Mouse (Mus musculus) embryonic facial prominence, embryonic 11.5 days (tissue): ENCODE measurements around the gene Dzip3. TPM values are rescaled to one million over a fixed set of nuclear protein-coding genes. Genes with fewer than 3 reads are reported as not detected.

Experiments
- ATAC-seq: fragments of 200-750 bp; cut with Nextera tagmentation; replicated peaks from 2 replicates; pipeline ENCODE4 v1.8.0; 2017; ENCODE audit warnings: low read depth; ENCODE audit not compliant: insufficient number of reproducible peaks, low FRiP score, low TSS enrichment
- DNase-seq: peaks from one replicate; pipeline ENCODE4 v3.0.0-alpha.2; 2015; ENCODE audit warnings: low spot score
- H3K27ac ChIP-seq: fragments of 300-500 bp; sonication (generic); replicated peaks from 2 replicates; pipeline ENCODE4 v1.5.1; 2014; ENCODE audit warnings: mild to moderate bottlenecking, low read depth, low read length, control low read depth
- H3K27me3 ChIP-seq: fragments of 300-500 bp; sonication (generic); 2 replicates; pipeline ENCODE4 v1.6.1; 2014; ENCODE audit warnings: mild to moderate bottlenecking, low read length, moderate library complexity, mixed read lengths; ENCODE audit not compliant: control insufficient read depth, insufficient read depth
- H3K36me3 ChIP-seq: fragments of 300-500 bp; sonication (generic); replicated peaks from 2 replicates; pipeline ENCODE4 v1.6.1; 2014; ENCODE audit warnings: low read depth, mild to moderate bottlenecking, low read length, moderate library complexity, mixed read lengths; ENCODE audit not compliant: control insufficient read depth, insufficient read depth
- H3K4me1 ChIP-seq: fragments of 300-500 bp; sonication (generic); 2 replicates; pipeline ENCODE4 v1.6.1; 2014; ENCODE audit warnings: low read length, mixed read lengths; ENCODE audit not compliant: control insufficient read depth, insufficient read depth
- H3K4me2 ChIP-seq: fragments of 300-500 bp; sonication (generic); 2 replicates; pipeline ENCODE4 v1.6.1; 2014; ENCODE audit warnings: low read depth, mild to moderate bottlenecking, control low read depth, low read length, moderate library complexity
- H3K4me3 ChIP-seq: fragments of 300-500 bp; sonication (generic); 2 replicates; pipeline ENCODE4 v1.5.1; 2014; ENCODE audit warnings: low read depth, low read length, control low read depth
- H3K9ac ChIP-seq: fragments of 300-500 bp; sonication (generic); replicated peaks from 2 replicates; pipeline ENCODE4 v1.6.1; 2014; ENCODE audit warnings: mild to moderate bottlenecking, control low read depth, low read length
- H3K9me3 ChIP-seq: fragments of 300-500 bp; sonication (generic); replicated peaks from 2 replicates; pipeline ENCODE4 v1.6.1; 2016; ENCODE audit warnings: mild to moderate bottlenecking, low read length, inconsistent platforms, mixed read lengths; ENCODE audit not compliant: control insufficient read depth
- WGBS: fragments of 180-500 bp; shearing (Covaris S2); extraction: QIAGEN DNeasy Blood & Tissue Kit; methylation state at CpG from one replicate; pipeline ENCODE4 v1.1.7; 2014; 5-methylcytosine and 5-hydroxymethylcytosine counted together
- polyA plus RNA-seq: library from polyadenylated mRNA; unstranded; fragments of >200 nt; fragmentation: Nextera tagmentation; extraction: Ambion mirVana; gene quantifications from 2 replicates; pipeline ENCODE4 v1.2.1, GENCODE M21; 2014

The Dzip3 gene
- polyA plus RNA-seq, result 50.5 and 61.0 TPM in 2 replicates

DNA sequence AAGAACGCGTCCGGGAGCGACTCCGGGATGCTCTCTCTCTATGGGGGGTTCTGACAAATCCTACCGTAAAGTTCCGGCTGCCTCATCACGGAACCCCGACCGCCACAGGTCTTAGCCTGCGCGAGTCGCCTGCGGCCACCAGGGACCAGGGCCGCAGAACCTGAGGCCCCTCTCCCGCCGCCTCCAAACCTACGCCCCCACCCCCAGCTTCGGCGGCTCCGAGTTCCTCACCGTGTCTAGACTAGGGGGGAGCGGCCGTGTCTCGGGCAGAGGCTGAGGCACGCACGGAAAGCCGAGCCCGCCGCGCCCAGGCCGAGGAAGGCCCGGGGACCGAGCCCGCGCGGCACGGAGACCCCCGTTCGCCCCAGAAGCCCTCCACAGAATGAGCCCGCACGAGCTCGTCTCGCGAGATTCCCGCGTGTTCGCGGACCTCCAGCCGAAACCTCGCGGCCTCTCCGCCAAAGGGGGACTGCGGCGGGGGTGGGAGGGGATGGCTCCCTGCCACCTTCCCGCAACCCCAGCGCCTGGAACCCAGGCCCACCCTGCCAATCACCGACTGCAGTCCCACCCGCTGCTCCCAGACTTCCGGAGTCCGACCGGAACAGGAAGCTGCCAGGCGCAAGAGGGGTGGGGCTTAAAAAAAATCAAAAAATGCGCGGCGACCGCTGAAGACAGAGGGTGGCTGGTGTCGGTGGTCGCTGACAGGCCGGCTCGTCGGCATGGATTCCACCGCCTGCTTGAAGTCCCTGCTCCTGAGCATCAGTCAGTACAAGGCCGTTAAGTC, at the start of gene Dzip3, which contains the start of gene Cip2a:
Gene Dzip3, minus strand, starts transcription at position 607 of the 784 bp plus-strand sequence.
Gene Cip2a, plus strand, starts transcription at position 627 of the 784 bp plus-strand sequence.
- H3K27me3 ChIP-seq, result no peaks in the 10 kb centered on the region
- no peaks in the 10 kb centered on the region for H3K9me3 ChIP-seq
- DNase-seq (peak; percentile 94), ATAC-seq (peak; percentile 99)
- peak within 1 kb of the TSS; percentile 99 for H3K9ac ChIP-seq
- H3K4me2 ChIP-seq, result peak within 1 kb of the TSS; percentile 59
- H3K4me1 ChIP-seq, result no peaks in the 10 kb centered on the region
- peak within 1 kb of the TSS; percentile 83 for H3K4me3 ChIP-seq
- H3K27ac ChIP-seq, result peak within 1 kb of the TSS; percentile 92
- no peaks in the 10 kb centered on the region for H3K36me3 ChIP-seq
- WGBS, result under 1% methylated on average over 73 of the region's 74 CpGs

DNA sequence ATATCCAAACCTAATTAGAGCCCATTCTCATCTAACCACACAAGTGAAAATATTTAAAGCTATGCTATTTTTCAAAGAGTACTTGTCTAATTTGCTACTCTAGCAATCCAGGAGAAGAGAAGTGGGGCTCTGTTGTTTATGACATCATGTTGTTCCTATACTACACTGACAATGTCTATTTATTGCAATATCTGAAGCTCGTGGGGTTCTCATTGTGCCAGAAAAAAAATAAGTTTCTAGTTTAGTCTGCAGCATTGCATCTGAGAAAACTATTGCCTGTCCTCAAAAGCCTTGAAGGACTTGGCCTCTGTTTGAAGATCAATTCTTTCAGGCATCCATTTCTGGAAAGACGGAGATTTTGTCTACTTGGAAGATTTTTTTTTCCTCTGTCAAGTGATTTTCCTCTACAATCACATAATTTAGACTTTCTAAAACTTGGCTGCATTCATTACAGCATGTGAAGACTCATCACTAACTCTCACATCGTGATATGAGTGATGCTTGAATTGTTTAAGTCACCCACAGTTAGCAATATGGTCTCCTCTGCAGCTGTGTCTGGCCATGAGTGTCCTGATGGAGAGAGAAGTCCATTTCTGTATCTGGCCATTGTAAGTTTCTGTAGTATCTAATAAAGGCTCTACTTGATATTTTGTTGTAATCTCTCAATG, 46.7 kb upstream of the Dzip3 start:
- H3K27me3 ChIP-seq, result no peaks in the 10 kb centered on the region
- no peaks in the 10 kb centered on the region for H3K4me1 ChIP-seq
- no peak overlapping the region for H3K27ac ChIP-seq
- WGBS, result 87% methylated on average over 3 of the region's 3 CpGs
- H3K4me3 ChIP-seq, result no peak overlapping the region
- no peak overlapping the region for H3K9ac ChIP-seq
- no peak overlapping the region for H3K4me2 ChIP-seq
- H3K9me3 ChIP-seq, result no peaks in the 10 kb centered on the region
- DNase-seq (no peak), ATAC-seq (no peak)
- no peaks in the 10 kb centered on the region for H3K36me3 ChIP-seq

DNA sequence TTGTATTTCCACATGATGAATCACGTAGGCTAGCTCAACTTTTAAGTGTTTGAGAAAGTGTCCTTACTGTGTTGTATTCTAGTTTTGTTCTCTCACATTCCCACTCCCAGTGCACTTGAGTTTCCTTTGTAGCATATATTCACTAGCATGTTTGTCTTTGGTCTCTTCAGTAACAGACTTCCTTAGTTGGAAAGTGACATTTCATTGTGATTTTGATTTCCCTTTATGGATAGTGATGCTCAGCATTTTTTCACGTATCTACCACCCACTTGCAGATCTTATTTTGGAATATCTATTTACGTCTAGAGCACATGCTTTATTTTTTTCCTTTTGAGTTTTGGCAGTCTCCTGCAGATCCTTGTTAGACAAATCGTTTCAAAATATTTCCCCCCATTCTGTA, 43.8 kb upstream of the Dzip3 start:
- no peaks in the 10 kb centered on the region for H3K9me3 ChIP-seq

DNA sequence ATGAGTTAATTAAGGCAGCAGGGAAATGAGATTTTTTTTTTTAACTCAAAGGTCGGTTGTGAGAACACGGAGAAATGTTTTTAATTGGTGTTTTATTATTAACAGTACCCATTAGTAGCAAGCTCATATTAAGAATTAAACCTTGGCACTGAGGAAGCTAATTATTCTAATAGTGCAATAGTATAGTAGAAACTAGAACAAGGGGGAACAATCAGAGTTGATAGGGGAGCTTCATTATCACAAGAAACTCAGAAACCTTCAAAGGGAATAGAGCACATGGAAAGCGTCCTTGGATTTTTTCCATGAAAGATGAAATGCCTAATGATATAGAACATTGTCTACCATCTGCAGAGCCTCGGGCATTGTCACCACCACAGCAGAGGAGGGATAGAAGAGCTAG, 41.9 kb upstream of the Dzip3 start:
- ATAC-seq (no peak), DNase-seq (no peak)
- H3K27me3 ChIP-seq, result no peaks in the 10 kb centered on the region
- H3K4me3 ChIP-seq, result no peak overlapping the region
- no peaks in the 10 kb centered on the region for H3K9me3 ChIP-seq
- WGBS, result 81% methylated on average over 4 of the region's 4 CpGs
- H3K36me3 ChIP-seq, result no peaks in the 10 kb centered on the region
- no peak overlapping the region for H3K4me2 ChIP-seq
- no peak overlapping the region for H3K9ac ChIP-seq
- H3K27ac ChIP-seq, result no peak overlapping the region
- H3K4me1 ChIP-seq, result no peaks in the 10 kb centered on the region

More for the DNA sequence above, 43.8 kb upstream of the Dzip3 start:
- Histone ChIP-seq H3K36me3 (no peaks in the 10 kb centered on the region), H3K4me1 (no peaks in the 10 kb centered on the region), H3K4me3 (no peak overlapping the region), H3K9ac (no peak overlapping the region), H3K27me3 (no peaks in the 10 kb centered on the region), H3K4me2 (no peak overlapping the region), H3K27ac (no peak overlapping the region)
- WGBS, result 84% methylated on average over 4 of the region's 4 CpGs
- no peak for ATAC-seq
- no peak for DNase-seq

DNA sequence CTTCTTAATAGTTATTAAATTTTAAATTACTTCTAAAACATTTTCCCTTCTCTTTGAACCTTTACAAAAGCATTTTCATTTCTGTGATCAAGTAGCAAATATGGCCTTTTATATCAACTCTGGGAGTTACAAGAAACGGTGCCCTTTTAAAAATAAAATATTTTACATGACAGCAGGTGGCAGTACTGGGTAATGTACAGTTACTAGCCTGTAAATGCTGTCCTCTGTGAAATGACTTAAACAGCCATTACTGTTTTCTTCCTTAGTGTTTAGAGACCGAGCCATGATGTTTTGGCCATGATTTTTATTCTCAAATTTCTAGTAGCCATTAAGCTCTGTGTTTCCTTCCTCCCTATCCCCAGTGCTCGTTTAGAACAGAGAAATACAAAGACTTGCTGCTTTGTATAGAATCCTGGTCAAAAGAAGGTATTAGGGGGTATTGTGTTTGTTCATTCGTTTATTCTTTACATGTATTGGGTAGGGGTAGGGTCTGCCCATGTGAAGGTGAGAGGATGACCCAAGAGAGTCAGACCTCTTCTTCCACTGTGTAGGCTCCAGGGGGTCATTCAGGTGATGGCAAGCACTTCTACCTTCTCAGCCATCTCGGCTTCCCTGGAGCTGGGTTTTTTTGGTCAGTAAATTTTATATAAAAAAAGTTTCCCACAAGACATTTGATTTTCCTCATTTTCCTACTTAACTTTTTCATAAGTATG, 22.8 kb upstream of the Dzip3 start:
- no peaks in the 10 kb centered on the region for H3K4me1 ChIP-seq
- H3K4me2 ChIP-seq, result no peak overlapping the region
- WGBS, result 79% methylated on average over 5 of the region's 5 CpGs
- H3K4me3 ChIP-seq, result no peak overlapping the region
- no peak for ATAC-seq
- H3K27me3 ChIP-seq, result no peaks in the 10 kb centered on the region
- peak; percentile 45 for DNase-seq
- H3K36me3 ChIP-seq, result peaks cover 4% of the 10 kb centered on the region; the same call in 1 of the 2 replicates
- H3K9me3 ChIP-seq, result no peaks in the 10 kb centered on the region
- no peak overlapping the region for H3K9ac ChIP-seq
- H3K27ac ChIP-seq, result no peak overlapping the region

DNA sequence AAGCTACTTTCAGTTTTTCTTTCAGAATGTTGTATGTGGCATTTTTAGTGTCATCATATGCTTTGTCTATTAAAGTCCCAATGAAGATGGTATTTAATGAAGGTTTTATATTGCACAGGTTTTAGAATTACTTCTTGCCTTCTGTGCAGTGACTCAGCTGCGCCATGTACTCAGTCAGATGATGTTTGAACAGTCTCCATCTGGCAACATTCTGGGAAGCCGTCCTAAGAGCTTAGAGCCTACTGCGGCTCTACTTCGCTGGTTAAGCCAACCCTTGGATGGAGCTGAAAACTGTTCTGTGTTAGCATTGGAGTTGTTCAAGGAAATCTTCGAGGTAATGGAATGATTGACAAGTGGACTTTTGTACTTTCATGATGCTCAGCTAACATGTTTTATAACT, 10.2 kb upstream of the Dzip3 start:
- H3K9me3 ChIP-seq, result no peaks in the 10 kb centered on the region
- WGBS, result 95% methylated on average over 5 of the region's 5 CpGs
- ATAC-seq, result no peak
- H3K27ac ChIP-seq, result no peak overlapping the region
- no peak overlapping the region for H3K4me2 ChIP-seq
- no peaks in the 10 kb centered on the region for H3K27me3 ChIP-seq
- peaks cover 2% of the 10 kb centered on the region; the same call in 1 of the 2 replicates for H3K36me3 ChIP-seq
- no peak for DNase-seq
- no peak overlapping the region for H3K9ac ChIP-seq
- no peaks in the 10 kb centered on the region for H3K4me1 ChIP-seq
- H3K4me3 ChIP-seq, result no peak overlapping the region

DNA sequence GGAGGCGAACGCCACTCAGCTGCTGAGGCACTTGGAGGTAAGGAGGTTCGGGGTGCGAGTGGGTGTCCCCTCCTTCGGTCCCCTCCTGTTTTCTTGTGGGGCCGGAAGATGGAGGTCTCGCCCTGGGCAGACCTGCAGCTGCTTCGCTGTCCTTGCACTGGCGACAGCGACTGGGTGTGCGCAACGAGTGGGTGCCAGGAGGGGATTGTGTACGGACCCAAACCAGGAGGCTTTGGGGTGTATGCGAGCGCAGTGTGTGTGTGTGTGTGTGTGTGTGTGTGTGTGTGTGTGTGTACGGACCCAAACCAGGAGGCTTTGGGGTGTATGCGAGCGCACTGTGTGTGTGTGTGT, 353 bp upstream of the Dzip3 start:
- Histone ChIP-seq H3K4me1 (no peaks in the 10 kb centered on the region), H3K9me3 (no peaks in the 10 kb centered on the region), H3K4me3 (peak overlapping the region; percentile 83), H3K27me3 (no peaks in the 10 kb centered on the region), H3K4me2 (peak overlapping the region; percentile 59), H3K27ac (no peak overlapping the region), H3K36me3 (no peaks in the 10 kb centered on the region), H3K9ac (peak overlapping the region; percentile 99)
- WGBS, result 0% methylated on average over 18 of the region's 18 CpGs
- DNase-seq, result no peak
- no peak; the same call in 1 of the 2 replicates for ATAC-seq
